Mouse (Mus musculus) kidney, adult 2 months (tissue): Measurements from ENCODE around the gene Cnnm3.

ENCODE experiments used
- CTCF ChIP-seq: fragments of 200-500 bp; conservative IDR thresholded peaks from 2 replicates; pipeline ENCODE4 v1.5.1; 2011; ENCODE audit warnings: low read depth, mild to moderate bottlenecking, control low read depth, low read length, moderate library complexity, mixed read lengths; ENCODE audit not compliant: insufficient read depth, insufficient read length
- POLR2A ChIP-seq: fragments of 200-500 bp; IDR thresholded peaks from one replicate; pipeline ENCODE4 v1.6.1; 2011; ENCODE audit warnings: low read depth, low read length, control low read depth

- TF ChIP-seq CTCF, result no peak
- TF ChIP-seq POLR2A, result no peak
These were observed 58.7 kb downstream of the Cnnm3 start for GRCm38 (mm10) chr1:36570320-36570719.
